In the genomic region with DNA sequence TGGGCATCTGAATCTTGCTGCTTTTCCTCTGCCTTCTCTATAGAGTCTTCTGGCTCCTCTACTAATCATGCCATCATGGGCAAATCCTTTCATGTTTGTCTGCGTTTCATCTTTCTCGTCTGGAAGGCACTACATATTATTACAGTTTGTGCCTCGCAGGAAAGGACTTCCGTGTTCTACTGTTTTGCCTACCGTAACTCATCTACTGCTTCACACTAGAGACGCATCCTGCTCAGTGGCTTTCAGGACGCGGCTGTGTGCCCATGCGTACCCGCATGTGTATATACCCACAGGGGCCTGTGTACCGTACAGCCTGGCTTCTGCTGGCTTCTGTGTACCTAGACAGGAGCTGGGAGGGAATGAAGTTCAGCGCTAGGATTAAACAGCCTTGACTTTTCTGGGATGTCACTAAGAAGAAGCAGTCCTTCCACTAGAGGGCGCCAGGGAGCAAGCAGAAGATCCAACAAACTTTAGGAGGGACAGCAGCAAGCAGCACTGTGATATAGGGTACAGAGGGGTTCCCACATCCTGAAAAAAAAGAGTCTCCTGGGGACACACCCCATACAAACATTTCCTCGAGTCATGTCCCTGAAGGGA, we compare ENCODE assay signal across 7 mouse cellular contexts.
DNase-seq lines count a peak whose midpoint lies in the region; ATAC-seq and TF ChIP-seq lines count a peak whose summit lies in the region.

No protein-coding gene starts in this region.

- CTCF ChIA-PET in Patski (lab: Charles Lee): interaction anchor here (0.7 to 3.2 kb wide), 8 partner anchors 10 to 272 kb away, joined by 3 to 15 read pairs (median 4); no protein-coding TSS in a partner anchor

- TF ChIP-seq CTCF in Patski (IDR thresholded peaks at IDR 0.05): peak; percentile 90
- peak; percentile 91 for TF ChIP-seq CTCF in forebrain, postnatal 0 days (IDR thresholded peaks at IDR 0.05; ENCODE audit: low read depth)

- intact Hi-C loops in heart, postnatal 36 days (cut with DNase I): loop anchor here (1.0 to 5.0 kb wide), 3 partner anchors 64 to 265 kb away; a partner anchor contains a TSS

- no peak overlapping the region for H3K27ac ChIP-seq in forebrain, postnatal 0 days (ENCODE audit: low read depth, low read length)

- H3K4me1 ChIP-seq in forebrain, postnatal 0 days (ENCODE audit: insufficient read depth): no peaks in the 10 kb centered on the region
- peaks cover 27% of the 10 kb centered on the region for H3K4me1 ChIP-seq in megakaryocyte, embryonic 14.5 days

- DNase-seq in Patski (ENCODE audit: low read depth, low spot score): no peak
- DNase-seq in c-Kit-negative CD71-positive TER-119-positive erythroid progenitor cells, embryonic 14.5 days (ENCODE audit: low read depth, low spot score): peak; percentile 29
- DNase-seq in forebrain, postnatal 0 days: peak; percentile 79
- peak; percentile 82 to 90 for DNase-seq in heart, postnatal 36 days
- DNase-seq in layer of hippocampus, postnatal 14 days (ENCODE audit: low spot score in 2 of 2): peak; percentile 74 to 76
- DNase-seq in spleen, postnatal 10 days (ENCODE audit: low spot score in 2 of 2): peak; percentile 66 to 86

- H3K9ac ChIP-seq in forebrain, postnatal 0 days: no peak overlapping the region

- in situ Hi-C loops in Patski (cut with MboI; ENCODE audit: low pct_unique_long_range_greater_than_20kb): no loop called here

- WGBS in forebrain, postnatal 0 days: 51% methylated on average over 14 of the region's 14 CpGs

- H3K4me2 ChIP-seq in forebrain, postnatal 0 days (ENCODE audit: low read depth): no peak overlapping the region

- no peaks in the 10 kb centered on the region for H3K36me3 ChIP-seq in forebrain, postnatal 0 days (ENCODE audit: insufficient read depth)
- peaks cover 3% of the 10 kb centered on the region for H3K36me3 ChIP-seq in megakaryocyte, embryonic 14.5 days (replicated peaks; ENCODE audit: low read length)

- H3K4me3 ChIP-seq in forebrain, postnatal 0 days (ENCODE audit: low read depth, low read length): no peak overlapping the region
- H3K4me3 ChIP-seq in megakaryocyte, embryonic 14.5 days (replicated peaks): peak overlapping the region; percentile 81

- no peak for ATAC-seq in Patski
- ATAC-seq in forebrain, postnatal 0 days: no peak

- no peaks in the 10 kb centered on the region for H3K9me3 ChIP-seq in forebrain, postnatal 0 days (ENCODE audit: low read length)
- H3K9me3 ChIP-seq in megakaryocyte, embryonic 14.5 days: peaks cover 15% of the 10 kb centered on the region

- POLR2A ChIA-PET in Patski (lab: Charles Lee): interaction anchor here (0.9 kb wide), 1 partner anchor 138 kb away, joined by 13 read pairs; no protein-coding TSS in a partner anchor

- no peaks in the 10 kb centered on the region for H3K27me3 ChIP-seq in Patski
- no peaks in the 10 kb centered on the region for H3K27me3 ChIP-seq in forebrain, postnatal 0 days (ENCODE audit: insufficient read depth, low read length)
- H3K27me3 ChIP-seq in megakaryocyte, embryonic 14.5 days (replicated peaks): peaks cover 18% of the 10 kb centered on the region
